Mouse (Mus musculus): ENCODE data around the gene Lemd1.
A peak's percentile ranks its signal among the peaks of the same experiment; 100 is the strongest.

The Lemd1 gene

GRCm38 (mm10) chr1:132296051-132296450 is 104.8 kb downstream of the Lemd1 start:
- DNase-seq: no peak

GRCm38 (mm10) chr1:132298425-132298800 is 107.2 kb downstream of the Lemd1 start, which contains the start of gene Klhdc8a:
Klhdc8a (plus strand) TSS chr1:132298626.
- peak; percentile 26 for DNase-seq

DNA sequence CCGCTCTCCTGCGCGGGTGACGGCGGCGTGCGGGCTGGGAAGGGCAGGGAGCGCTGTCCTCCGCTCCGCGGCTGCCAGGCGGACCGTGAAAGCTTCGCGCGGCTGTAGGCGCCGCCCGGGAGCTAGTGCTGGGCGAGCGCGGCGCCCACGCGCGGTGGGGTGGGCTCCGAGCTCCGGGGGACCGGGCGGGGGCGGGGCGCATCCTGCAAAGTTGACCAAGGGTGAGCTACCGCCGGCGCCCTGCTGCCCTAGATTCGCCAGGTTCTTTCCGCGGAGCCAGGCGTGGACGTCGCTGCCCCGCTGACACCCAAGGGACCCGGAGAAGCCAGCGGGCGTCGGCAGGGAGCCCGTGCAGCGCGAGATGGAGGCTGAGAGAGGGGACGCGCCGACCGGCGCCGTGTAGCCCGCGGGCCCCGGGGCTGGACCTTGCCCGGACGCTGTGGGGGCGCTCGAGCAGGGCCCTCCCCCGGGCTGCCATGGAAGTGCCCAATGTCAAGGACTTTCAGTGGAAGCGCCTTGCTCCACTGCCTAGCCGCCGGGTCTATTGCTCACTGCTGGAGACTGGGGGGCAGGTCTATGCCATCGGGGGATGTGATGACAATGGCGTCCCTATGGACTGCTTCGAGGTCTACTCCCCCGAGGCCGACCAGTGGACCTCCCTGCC is 107.7 kb downstream of the Lemd1 start:
- DNase-seq: no peak

DNA sequence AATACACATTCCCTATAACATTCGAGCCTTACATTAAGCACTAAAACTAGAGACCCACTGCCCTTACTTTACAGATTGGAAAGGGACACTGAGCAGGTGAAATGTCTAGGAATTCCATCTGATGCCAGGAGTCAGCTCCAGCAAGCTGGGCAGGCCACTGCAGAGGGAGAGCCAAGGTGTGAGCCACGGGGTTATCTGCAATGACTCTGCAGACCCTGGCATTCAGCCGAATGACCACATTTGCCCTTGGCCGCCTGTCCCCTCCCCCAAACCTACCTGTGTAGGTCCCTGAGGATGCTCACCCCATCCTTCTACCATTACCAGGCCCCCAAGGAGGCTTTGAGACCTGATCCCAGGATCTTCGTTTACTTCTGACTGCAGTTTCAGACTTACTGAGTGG is 108.5 kb downstream of the Lemd1 start:
- no peak for DNase-seq

DNA sequence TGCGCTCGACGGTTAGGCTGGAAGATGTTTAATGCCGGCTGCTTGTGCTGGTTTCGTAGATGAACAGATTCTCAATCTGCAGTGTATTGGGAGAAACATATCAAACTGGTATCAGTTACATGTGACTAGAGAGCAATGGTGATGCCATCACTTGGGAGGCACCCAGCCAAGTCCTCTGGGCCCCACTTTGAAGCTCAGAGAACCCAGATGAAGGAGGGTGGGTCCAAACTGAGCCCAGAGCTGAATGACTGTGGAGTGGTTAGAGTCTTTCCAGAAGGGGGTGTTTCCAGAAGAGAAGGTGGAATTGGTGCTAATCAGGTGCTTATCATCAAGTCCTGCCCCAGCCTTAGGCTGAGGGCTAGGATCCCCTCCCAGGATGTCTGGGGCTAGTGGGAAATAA is 110.0 kb downstream of the Lemd1 start:
- DNase-seq: no peak

GRCm38 (mm10) chr1:132302341-132302866 is 111.2 kb downstream of the Lemd1 start:
- DNase-seq: no peak

GRCm38 (mm10) chr1:132304618-132305214 is 113.5 kb downstream of the Lemd1 start:
- no peak for DNase-seq

- peak; percentile 35 for DNase-seq
Observed at GRCm38 (mm10) chr1:132306160-132306559, 114.9 kb downstream of the Lemd1 start.

GRCm38 (mm10) chr1:132306808-132307207 is 115.6 kb downstream of the Lemd1 start:
- no peak for DNase-seq

GRCm38 (mm10) chr1:132307962-132308361 is 116.7 kb downstream of the Lemd1 start:
- DNase-seq: no peak

GRCm38 (mm10) chr1:132308674-132309073 is 117.4 kb downstream of the Lemd1 start:
- no peak for DNase-seq

Data from liver (tissue).